Mouse (Mus musculus) B cell, adult 2 months (primary cell): Measurements from ENCODE around the gene Ptpn3.
"Not testable (repeated sequence)": the region's sequence is repeated elsewhere in the genome, so short reads cannot be mapped to it uniquely, and the experiment has no call there.

Experiments used
- DNase-seq, 2 experiments: peaks; one replicate each; pipeline ENCODE4 v3.0.0; 2022

Gene Ptpn3

GRCm38 (mm10) chr4:57214114-57214513 is 87.5 kb downstream of the Ptpn3 start:
- DNase-seq = no peak

DNA sequence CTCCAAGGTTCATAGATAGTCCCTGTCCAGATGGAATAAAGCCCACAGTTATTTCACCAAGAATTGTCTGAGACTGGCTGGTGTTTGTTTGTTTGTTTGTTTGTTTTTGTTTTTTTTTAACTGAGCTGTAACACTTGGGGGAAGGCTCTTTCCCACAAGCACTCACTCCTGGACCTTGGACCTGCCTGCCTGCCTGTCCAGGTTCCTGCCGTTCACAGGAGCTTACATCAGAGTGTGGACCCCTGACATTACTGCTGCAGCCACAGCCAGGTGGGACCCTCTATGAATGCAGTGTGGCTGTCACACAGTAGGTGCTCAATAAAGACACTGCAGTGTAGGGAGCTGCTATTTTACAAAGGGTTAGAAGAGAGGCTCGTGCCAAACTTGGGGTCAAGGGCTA is 89.9 kb downstream of the Ptpn3 start:
- DNase-seq = no peak

DNA sequence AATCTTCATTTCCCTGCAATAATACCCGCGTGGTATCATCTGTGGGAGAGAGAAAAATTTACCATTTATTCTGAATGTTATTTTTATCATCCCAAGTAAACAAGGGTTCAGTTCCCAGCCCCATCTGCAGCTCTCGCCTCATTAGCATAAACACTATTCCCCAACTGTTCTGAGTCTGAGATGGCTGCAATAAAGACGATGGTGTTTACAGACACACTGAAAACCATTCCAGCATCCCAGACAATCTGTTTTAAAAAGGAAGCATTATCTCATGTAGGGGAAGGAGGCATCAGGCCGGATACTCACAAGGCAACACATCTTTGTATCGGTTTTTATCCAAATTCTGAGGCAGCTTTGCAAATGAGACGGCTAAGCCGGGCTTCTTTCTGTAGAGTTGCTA is 95.7 kb downstream of the Ptpn3 start:
- no peak for DNase-seq

DNA sequence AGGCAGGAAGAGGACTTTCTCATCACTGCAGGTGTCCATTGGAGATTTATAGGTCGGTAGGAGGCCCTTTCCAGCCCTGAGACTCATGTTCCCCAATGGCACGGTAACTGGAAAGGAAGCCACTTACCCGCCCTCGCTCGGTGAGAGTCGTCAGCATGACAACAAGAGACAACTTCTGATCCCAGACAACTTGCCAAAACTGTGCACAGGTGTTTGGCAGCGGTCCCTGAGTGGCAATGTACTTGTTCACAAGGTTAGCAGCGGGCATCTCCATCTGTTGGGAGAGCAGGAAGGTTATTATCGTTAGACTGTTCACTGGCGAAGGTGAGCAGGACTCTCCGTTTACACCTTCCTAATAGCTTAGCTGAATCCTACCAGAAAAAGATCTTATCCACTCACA is 96.9 kb downstream of the Ptpn3 start:
- DNase-seq = no peak

- DNase-seq = no peak
Observed at GRCm38 (mm10) chr4:57202660-57203361, 98.8 kb downstream of the Ptpn3 start.

DNA sequence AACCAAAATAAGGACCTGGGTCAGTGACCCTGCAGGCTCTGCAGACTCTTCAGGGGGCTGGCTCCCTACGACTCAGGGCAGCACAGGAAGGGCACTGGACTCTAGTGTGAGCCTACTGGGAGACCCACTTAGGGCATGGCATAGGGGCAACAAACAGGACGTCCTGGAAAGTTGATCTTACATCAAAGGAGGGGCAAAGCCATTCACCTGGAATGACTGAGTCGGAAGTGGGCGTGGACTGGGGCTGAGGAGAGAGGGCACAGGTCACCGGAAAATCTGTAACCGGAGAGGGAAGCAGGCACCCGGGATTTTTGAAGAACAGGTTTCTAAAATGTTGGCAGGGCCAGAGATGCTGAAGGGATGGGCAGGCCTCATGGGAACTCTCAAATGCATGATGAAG is 99.5 kb downstream of the Ptpn3 start:
- no peak for DNase-seq

- DNase-seq = no peak
Observed at GRCm38 (mm10) chr4:57200661-57201060, 101.0 kb downstream of the Ptpn3 start.

DNA sequence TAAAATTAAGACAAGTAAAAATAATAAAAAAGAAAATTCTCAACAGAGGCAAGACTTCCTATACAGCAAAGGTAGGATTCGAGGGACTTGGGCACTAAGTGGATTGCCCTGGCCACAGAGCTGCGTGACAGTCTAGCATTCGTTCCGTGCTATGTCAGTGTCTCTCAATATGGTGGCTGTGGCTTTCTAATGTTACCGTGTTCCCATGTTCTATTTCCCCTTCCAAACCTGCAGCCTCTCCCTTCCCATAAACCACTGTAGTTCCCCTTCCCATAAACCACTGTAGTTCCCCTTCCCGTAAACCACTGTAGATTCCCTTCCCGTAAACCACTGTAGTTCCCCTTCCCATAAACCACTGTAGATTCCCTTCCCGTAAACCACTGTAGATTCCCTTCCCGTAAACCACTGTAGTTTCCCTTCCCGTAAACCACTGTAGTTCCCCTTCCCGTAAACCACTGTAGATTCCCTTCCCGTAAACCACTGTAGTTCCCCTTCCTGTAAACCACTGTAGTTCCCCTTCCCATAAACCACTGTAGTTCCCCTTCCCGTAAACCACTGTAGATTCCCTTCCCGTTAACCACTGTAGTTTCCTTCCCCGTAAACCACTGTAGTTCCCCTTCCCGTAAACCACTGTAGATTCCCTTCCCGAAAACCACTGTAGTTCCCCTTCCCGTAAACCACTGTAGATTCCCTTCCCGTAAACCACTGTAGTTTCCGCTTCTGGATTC is 102.8 kb downstream of the Ptpn3 start:
- DNase-seq = not testable (repeated sequence)

GRCm38 (mm10) chr4:57191543-57192283 is 109.9 kb downstream of the Ptpn3 start:
- no peak for DNase-seq

DNA sequence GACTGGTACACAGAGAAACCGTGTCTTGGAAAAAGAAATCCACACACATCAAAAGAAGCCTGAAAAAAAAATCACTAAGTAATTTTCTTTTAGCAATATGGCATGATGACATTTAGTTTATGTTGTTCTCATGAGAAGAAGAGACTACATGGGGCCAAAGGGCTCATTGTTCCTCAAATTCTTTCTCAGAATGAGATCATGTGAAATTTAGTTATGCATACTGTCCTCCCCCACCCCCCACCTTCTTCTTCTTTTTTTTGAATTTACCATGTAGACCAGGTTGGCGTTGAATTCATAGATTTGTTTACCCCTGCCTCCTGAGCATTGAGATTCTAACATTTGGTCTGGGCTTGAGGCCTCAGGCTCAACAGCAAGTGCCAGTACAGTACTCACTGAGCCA is 111.8 kb downstream of the Ptpn3 start:
- no peak for DNase-seq

- DNase-seq = no peak
Observed at GRCm38 (mm10) chr4:57186035-57186434, 115.6 kb downstream of the Ptpn3 start.

- no peak for DNase-seq
Observed at GRCm38 (mm10) chr4:57185462-57185861, 116.2 kb downstream of the Ptpn3 start.

GRCm38 (mm10) chr4:57183493-57183892 is 118.1 kb downstream of the Ptpn3 start:
- DNase-seq = no peak

DNA sequence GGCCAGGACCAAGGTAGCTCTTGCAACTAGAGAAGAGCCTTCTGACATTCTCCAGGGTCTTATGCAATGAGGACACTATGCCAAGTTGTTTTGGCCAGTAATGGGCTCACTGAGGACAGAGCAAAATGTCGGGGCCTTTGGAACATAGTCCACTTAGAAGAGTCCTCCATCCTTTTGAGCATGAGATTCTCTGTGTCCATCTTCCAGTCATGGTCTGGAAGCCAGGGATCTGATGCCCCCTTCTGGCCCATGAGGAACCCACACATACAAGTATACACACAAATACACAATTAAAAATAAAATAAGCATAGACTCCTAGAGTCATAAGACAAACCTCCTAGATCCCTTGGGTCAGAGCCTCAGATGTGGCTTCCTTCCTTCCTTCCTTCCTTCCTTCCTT is 120.1 kb downstream of the Ptpn3 start:
- no peak for DNase-seq

DNA sequence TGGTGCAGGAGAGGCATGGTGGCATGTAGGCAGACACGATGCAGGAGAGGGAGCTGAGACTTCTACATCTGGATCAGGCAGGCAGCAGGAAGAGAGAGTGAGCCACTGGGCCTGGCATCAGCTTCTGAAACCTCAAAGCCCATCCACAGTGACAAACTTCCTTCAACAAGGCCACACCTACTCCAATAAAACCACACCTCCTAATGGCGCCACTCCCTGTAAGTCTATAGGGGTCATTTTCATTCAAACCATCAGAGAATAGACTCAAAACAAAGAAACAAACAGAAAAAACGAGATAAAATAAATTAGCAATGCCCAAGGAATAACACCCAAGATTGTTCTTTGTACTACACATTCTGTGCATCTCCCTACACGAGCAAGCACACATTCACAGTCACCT is 122.8 kb downstream of the Ptpn3 start:
- no peak for DNase-seq

DNA sequence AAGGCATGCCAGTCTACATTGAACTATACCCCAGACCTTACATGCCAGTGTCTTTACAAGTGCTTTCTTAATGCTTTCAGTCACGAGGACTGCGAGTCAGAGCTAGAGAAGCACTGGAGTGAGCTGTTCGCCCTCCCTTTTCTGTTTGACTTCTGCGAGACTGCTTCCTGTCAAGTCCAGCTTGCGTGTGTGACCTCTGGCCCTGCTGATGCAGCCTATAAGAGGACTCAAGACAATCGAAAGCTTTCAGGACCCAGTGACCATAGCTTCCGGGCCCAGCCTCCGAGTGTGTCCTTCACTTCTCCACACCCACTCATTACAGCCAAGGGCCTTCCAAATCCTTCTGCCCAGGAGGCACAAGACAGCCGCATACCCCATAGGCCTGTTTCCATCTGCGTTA is 126.3 kb downstream of the Ptpn3 start:
- DNase-seq = no peak

DNA sequence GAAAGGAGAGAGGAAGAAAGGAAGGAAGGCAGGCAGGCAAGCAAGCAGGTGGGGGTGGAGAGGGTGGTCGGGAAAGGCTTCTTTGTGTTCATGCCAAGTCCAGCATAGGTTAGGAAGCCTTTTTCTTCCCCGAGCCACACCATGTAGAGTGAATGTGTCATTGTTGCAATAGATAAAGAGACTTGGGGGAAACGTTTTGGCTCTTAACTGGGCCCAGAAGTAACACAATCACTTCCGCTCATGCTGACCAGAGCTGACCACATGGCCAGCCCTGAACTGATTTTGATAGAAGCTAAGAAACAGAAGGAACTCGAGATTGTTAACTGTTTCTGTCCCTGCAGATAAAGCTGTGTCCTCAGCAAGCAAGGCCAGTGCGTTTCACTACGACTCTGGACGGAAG is 128.8 kb downstream of the Ptpn3 start:
- DNase-seq = no peak

DNA sequence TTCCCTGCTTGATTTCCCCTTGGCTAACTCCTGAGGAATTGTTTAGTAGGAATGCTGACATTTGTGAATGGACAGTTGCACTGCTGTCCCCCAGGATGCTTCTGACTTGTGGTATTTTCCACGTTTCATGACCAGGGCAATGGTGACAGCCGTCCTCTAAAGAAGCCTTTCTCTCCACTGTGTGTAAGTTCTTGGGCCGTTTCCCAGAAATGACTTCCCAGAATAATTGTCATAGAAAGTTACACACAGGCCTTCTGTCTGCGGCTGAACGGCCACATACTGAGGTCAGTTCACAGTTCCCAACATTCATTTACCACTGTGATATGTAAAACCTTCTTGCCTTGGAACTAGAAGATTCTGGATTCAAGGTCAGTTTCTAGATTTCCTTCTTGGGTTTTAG is 129.8 kb downstream of the Ptpn3 start:
- no peak for DNase-seq

- no peak for DNase-seq
Observed at GRCm38 (mm10) chr4:57168680-57169079, 133.0 kb downstream of the Ptpn3 start.

GRCm38 (mm10) chr4:57168277-57168676 is 133.4 kb downstream of the Ptpn3 start:
- no peak for DNase-seq

GRCm38 (mm10) chr4:57166922-57167870 is 134.4 kb downstream of the Ptpn3 start:
- DNase-seq = peak; percentile 2 to 12

- no peak for DNase-seq
Observed at GRCm38 (mm10) chr4:57165654-57166053, 136.0 kb downstream of the Ptpn3 start.
